Mouse (Mus musculus) heart, adult 8-10 months (tissue): ENCODE measurements around the gene Pcnx. TPM values are rescaled to one million over a fixed set of nuclear protein-coding genes. Genes with fewer than 3 reads are reported as not detected.

Source experiments
- DNase-seq: peaks from one replicate; pipeline ENCODE4 v3.0.0; 2022; ENCODE audit warnings: low spot score
- total RNA-seq, 4 experiments: library from RNA; stranded (reverse); gene quantifications; 2 replicates each; pipeline ENCODE4 v1.2.4; 2022

Gene Pcnx
- total RNA-seq, 4 experiments from 2014 or later = 53.7 to 77.4 (median 69.0) TPM

- no peak for DNase-seq
Measured at GRCm38 (mm10) chr12:81895986-81896385, 36.2 kb downstream of the Pcnx start.

- DNase-seq = no peak
Measured at GRCm38 (mm10) chr12:81904456-81904855, 44.6 kb downstream of the Pcnx start.

- DNase-seq = no peak
Measured at GRCm38 (mm10) chr12:81905865-81906264, 46.0 kb downstream of the Pcnx start.

- DNase-seq = no peak
Measured at GRCm38 (mm10) chr12:81907741-81908357, 48.0 kb downstream of the Pcnx start.

GRCm38 (mm10) chr12:81910439-81910838 is 50.6 kb downstream of the Pcnx start:
- no peak for DNase-seq

- peak; percentile 76 for DNase-seq
Measured at GRCm38 (mm10) chr12:81915176-81915950, 55.5 kb downstream of the Pcnx start.

- DNase-seq = no peak
Measured at GRCm38 (mm10) chr12:81918346-81918745, 58.5 kb downstream of the Pcnx start.

- no peak for DNase-seq
Measured at GRCm38 (mm10) chr12:81918886-81919285, 59.1 kb downstream of the Pcnx start.

- no peak for DNase-seq
Measured at GRCm38 (mm10) chr12:81920027-81920426, 60.2 kb downstream of the Pcnx start.

GRCm38 (mm10) chr12:81920614-81921013 is 60.8 kb downstream of the Pcnx start:
- no peak for DNase-seq

- no peak for DNase-seq
Measured at GRCm38 (mm10) chr12:81921785-81922184, 62.0 kb downstream of the Pcnx start.

- DNase-seq = no peak
Measured at GRCm38 (mm10) chr12:81922838-81923237, 63.0 kb downstream of the Pcnx start.

GRCm38 (mm10) chr12:81927163-81927562 is 67.3 kb downstream of the Pcnx start:
- no peak for DNase-seq

GRCm38 (mm10) chr12:81927643-81928381 is 68.0 kb downstream of the Pcnx start:
- peak; percentile 17 for DNase-seq

GRCm38 (mm10) chr12:81928382-81928770 is 68.6 kb downstream of the Pcnx start:
- DNase-seq = no peak

GRCm38 (mm10) chr12:81932015-81932414 is 72.2 kb downstream of the Pcnx start:
- no peak for DNase-seq

GRCm38 (mm10) chr12:81933430-81933829 is 73.6 kb downstream of the Pcnx start:
- no peak for DNase-seq

- DNase-seq = no peak
Measured at GRCm38 (mm10) chr12:81934510-81934909, 74.7 kb downstream of the Pcnx start.

GRCm38 (mm10) chr12:81936066-81936465 is 76.2 kb downstream of the Pcnx start:
- DNase-seq = no peak

- no peak for DNase-seq
Measured at GRCm38 (mm10) chr12:81941191-81941590, 81.4 kb downstream of the Pcnx start.

- DNase-seq = no peak
Measured at GRCm38 (mm10) chr12:81943331-81944062, 83.7 kb downstream of the Pcnx start.

GRCm38 (mm10) chr12:81949026-81949425 is 89.2 kb downstream of the Pcnx start:
- DNase-seq = no peak
